Mouse (Mus musculus) CH12F3 (cell line): ENCODE data around the gene Setdb1.

ENCODE experiments used
- in situ Hi-C: fragments of 300-500 bp; cut with MboI; formaldehyde crosslinking; loops from 2 replicates; pipeline ENCODE4 v1.14.3; 2020; ENCODE audit warnings: low sequenced_read_pairs

The Setdb1 gene

GRCm38 (mm10) chr3:95319701-95320625 lies 37.0 kb downstream of the Setdb1 start:
- in situ Hi-C loops = no loop called here

GRCm38 (mm10) chr3:95319110-95319509 lies 37.9 kb downstream of the Setdb1 start:
- in situ Hi-C loops = no loop called here

GRCm38 (mm10) chr3:95318548-95318947 lies 38.5 kb downstream of the Setdb1 start:
- in situ Hi-C loops = no loop called here

- in situ Hi-C loops = no loop called here
These were observed 39.5 kb downstream of the Setdb1 start for GRCm38 (mm10) chr3:95317414-95318080.

GRCm38 (mm10) chr3:95315844-95316550 lies 41.0 kb downstream of the Setdb1 start:
- in situ Hi-C loops = no loop called here

GRCm38 (mm10) chr3:95315094-95315843 lies 41.7 kb downstream of the Setdb1 start:
- in situ Hi-C loops = no loop called here

- in situ Hi-C loops = no loop called here
These were observed 42.4 kb downstream of the Setdb1 start, which contains the start of gene Cers2 for GRCm38 (mm10) chr3:95314486-95315093. TSS of gene Cers2 (plus strand) at chr3:95314791.

- in situ Hi-C loops = no loop called here
These were observed 42.9 kb downstream of the Setdb1 start for GRCm38 (mm10) chr3:95314075-95314474.

GRCm38 (mm10) chr3:95313476-95313875 lies 43.5 kb downstream of the Setdb1 start:
- in situ Hi-C loops = no loop called here

GRCm38 (mm10) chr3:95312623-95313022 lies 44.4 kb downstream of the Setdb1 start:
- in situ Hi-C loops = no loop called here

GRCm38 (mm10) chr3:95310968-95311882 lies 45.8 kb downstream of the Setdb1 start:
- in situ Hi-C loops = no loop called here

- in situ Hi-C loops = no loop called here
These were observed 46.5 kb downstream of the Setdb1 start for GRCm38 (mm10) chr3:95310496-95310895.

- in situ Hi-C loops = no loop called here
These were observed 49.9 kb downstream of the Setdb1 start, which contains the start of gene Anxa9 for GRCm38 (mm10) chr3:95307100-95307499. TSS of gene Anxa9 (minus strand) at chr3:95307176.

GRCm38 (mm10) chr3:95306244-95306643 lies 50.8 kb downstream of the Setdb1 start:
- in situ Hi-C loops = no loop called here

- in situ Hi-C loops = no loop called here
These were observed 55.7 kb downstream of the Setdb1 start for GRCm38 (mm10) chr3:95301204-95301796.

GRCm38 (mm10) chr3:95298018-95298417 lies 59.0 kb downstream of the Setdb1 start:
- in situ Hi-C loops = no loop called here

- in situ Hi-C loops = no loop called here
These were observed 60.9 kb downstream of the Setdb1 start for GRCm38 (mm10) chr3:95296103-95296469.

- in situ Hi-C loops = no loop called here
These were observed 61.5 kb downstream of the Setdb1 start for GRCm38 (mm10) chr3:95295321-95296102.
